Comparison of ENCODE assay signal across 15 mouse cellular contexts in genomic region chr1:73995063-73995810, GRCm38 (mm10).
DNase-seq lines count a peak whose midpoint lies in the region; ATAC-seq lines count a peak whose summit lies in the region.
"Had no signal": no experiment of that assay in that cellular context is flagged by ENCODE, and none has a peak within 500 bp of the region (broad histone marks: within the 10 kb centered on the region; RNA-seq: fewer than 3 reads in every experiment).

No protein-coding gene starts in this region.

- ATAC-seq in heart, embryonic 14.5 days (ENCODE audit: insufficient number of reproducible peaks, insufficient read depth, low FRiP score, low read depth) = no peak
- no peak for ATAC-seq in heart, embryonic 15.5 days (replicated peaks; ENCODE audit: insufficient number of reproducible peaks, insufficient read depth, low FRiP score, low read depth)
- no peak for ATAC-seq in frontal cortex, adult (ENCODE audit: low TSS enrichment)
- ATAC-seq in megakaryocyte progenitor cell, adult 5-6 weeks (replicated peaks; ENCODE audit: poor library complexity) = no peak
- ATAC-seq: forebrain, embryonic 16.5 days had no signal

- H3K4me3 ChIP-seq in heart, embryonic 14.5 days (ENCODE audit: control insufficient read depth in 1 of 2, insufficient read depth in 1 of 2, low read depth in 1 of 2, low read length in 2 of 2) = no peak overlapping the region
- H3K4me3 ChIP-seq in heart, embryonic 15.5 days = no peak overlapping the region
- H3K4me3 ChIP-seq: erythroblast, embryonic 14.5 days; hindbrain, embryonic 15.5 days; limb, embryonic 13.5 days had no signal

- DNase-seq in adrenal gland, postnatal 10 days = peak; percentile 40
- no peak for DNase-seq in adrenal gland, adult 8-10 months
- no peak for DNase-seq in heart, postnatal 36 days
- peak; percentile 85 to 92 for DNase-seq in kidney, postnatal 25 days
- DNase-seq: cerebellum, adult 9-11 months; midbrain, embryonic 14.5 days had no signal

- peak overlapping the region in 1 of 2 experiments; percentile 11; a peak in 1 of 4 replicates for H3K27ac ChIP-seq in heart, embryonic 14.5 days (replicated peaks in 1 of 2; ENCODE audit: control insufficient read depth in 1 of 2, insufficient read depth in 1 of 2, low read depth in 2 of 2, low read length in 2 of 2)
- H3K27ac ChIP-seq in heart, embryonic 15.5 days = peak overlapping the region; percentile 59
- H3K27ac ChIP-seq: hindbrain, embryonic 15.5 days had no signal

- no peaks in the 10 kb centered on the region for H3K27me3 ChIP-seq in heart, embryonic 14.5 days (ENCODE audit: control insufficient read depth, insufficient read depth, low read length)
- H3K27me3 ChIP-seq in heart, embryonic 15.5 days = no peaks in the 10 kb centered on the region
- H3K27me3 ChIP-seq: hindbrain, embryonic 15.5 days; limb, embryonic 13.5 days; Patski had no signal

- H3K36me3 ChIP-seq in heart, embryonic 14.5 days (ENCODE audit: control insufficient read depth, insufficient read depth, low read length) = peaks cover 71% of the 10 kb centered on the region
- peaks cover 50% of the 10 kb centered on the region for H3K36me3 ChIP-seq in heart, embryonic 15.5 days
- H3K36me3 ChIP-seq: hindbrain, embryonic 15.5 days had no signal

- peak overlapping the region; percentile 4 for H3K9ac ChIP-seq in heart, embryonic 14.5 days (ENCODE audit: low read length)
- H3K9ac ChIP-seq in heart, embryonic 15.5 days = 0 out of 2 replicates have a peak overlapping the region, but pooled peaks have one; percentile 18
- H3K9ac ChIP-seq: hindbrain, embryonic 15.5 days; limb, embryonic 13.5 days had no signal

- intact Hi-C loops in heart, postnatal 36 days (cut with DNase I) = no loop called here

- no peak overlapping the region for H3K4me2 ChIP-seq in heart, embryonic 14.5 days (ENCODE audit: low read length)
- H3K4me2 ChIP-seq in heart, embryonic 15.5 days = no peak overlapping the region; the same call in 1 of the 2 replicates
- H3K4me2 ChIP-seq: hindbrain, embryonic 15.5 days; limb, embryonic 13.5 days had no signal

- H3K9me3 ChIP-seq in heart, embryonic 14.5 days (ENCODE audit: control insufficient read depth, low read length) = no peaks in the 10 kb centered on the region
- no peaks in the 10 kb centered on the region for H3K9me3 ChIP-seq in heart, embryonic 15.5 days (replicated peaks)
- H3K9me3 ChIP-seq: hindbrain, embryonic 15.5 days; limb, embryonic 13.5 days had no signal

- WGBS in heart, embryonic 14.5 days = 56% methylated on average over 13 of the region's 13 CpGs
- 64% methylated on average over 13 of the region's 13 CpGs for WGBS in heart, embryonic 15.5 days

- peaks cover 53 to 62% of the 10 kb centered on the region in 2 experiments for H3K4me1 ChIP-seq in heart, embryonic 14.5 days (ENCODE audit: control insufficient read depth in 2 of 2, insufficient read depth in 2 of 2, low read length in 2 of 2)
- H3K4me1 ChIP-seq in heart, embryonic 15.5 days (replicated peaks) = peaks cover 74% of the 10 kb centered on the region

Comparison
In these comparisons a context has a peak if more than half of its experiments do, and no peak if none do; other contexts are left out.
1. DNase-seq: peak in adrenal gland, postnatal 10 days (single experiment) and kidney, postnatal 25 days (2 of 2); none in adrenal gland, adult 8-10 months (single experiment) and heart, postnatal 36 days (0 of 2).